Mouse (Mus musculus): ENCODE results near the gene Nup98.

The Nup98 gene

GRCm38 (mm10) chr7:102209756-102210721 lies at the start of gene Nup98, which contains the start of gene Pgap2:
Gene Nup98 (minus strand): TSS chr7:102210176.
Gene Pgap2 (plus strand): TSS chr7:102210208.
- DNase-seq = peak; percentile 99 to 100

GRCm38 (mm10) chr7:102258753-102259152 lies 48.8 kb upstream of the Nup98 start:
- DNase-seq = no peak

- DNase-seq = peak; percentile 79 to 90
Measured at GRCm38 (mm10) chr7:102258189-102258588, 48.2 kb upstream of the Nup98 start.

GRCm38 (mm10) chr7:102256636-102257035 lies 46.7 kb upstream of the Nup98 start:
- DNase-seq = no peak

GRCm38 (mm10) chr7:102255954-102256353 lies 46.0 kb upstream of the Nup98 start, which contains the start of gene Rhog:
Gene Rhog (minus strand): TSS chr7:102256054.
- DNase-seq = no peak

- no peak for DNase-seq
Measured at GRCm38 (mm10) chr7:102253631-102254030, 43.7 kb upstream of the Nup98 start.

- peak; percentile 93 to 95 for DNase-seq
Measured at GRCm38 (mm10) chr7:102250631-102251214, 40.7 kb upstream of the Nup98 start.

- DNase-seq = peak; percentile 80 to 85
Measured at GRCm38 (mm10) chr7:102249896-102250630, 40.1 kb upstream of the Nup98 start.

- no peak for DNase-seq
Measured at GRCm38 (mm10) chr7:102249531-102249895, 39.5 kb upstream of the Nup98 start.

- DNase-seq = no peak
Measured at GRCm38 (mm10) chr7:102248691-102249404, 38.9 kb upstream of the Nup98 start.

GRCm38 (mm10) chr7:102246956-102247797 lies 37.2 kb upstream of the Nup98 start:
- no peak for DNase-seq

- DNase-seq = no peak
Measured at GRCm38 (mm10) chr7:102246265-102246664, 36.3 kb upstream of the Nup98 start.

- peak in 1 of 2 experiments; percentile 52 for DNase-seq
Measured at GRCm38 (mm10) chr7:102245775-102246174, 35.8 kb upstream of the Nup98 start.

GRCm38 (mm10) chr7:102244782-102245535 lies 35.0 kb upstream of the Nup98 start:
- no peak for DNase-seq

- no peak for DNase-seq
Measured at GRCm38 (mm10) chr7:102243870-102244269, 33.9 kb upstream of the Nup98 start.

GRCm38 (mm10) chr7:102242917-102243316 lies 32.9 kb upstream of the Nup98 start:
- DNase-seq = no peak

- DNase-seq = no peak
Measured at GRCm38 (mm10) chr7:102242371-102242770, 32.4 kb upstream of the Nup98 start.

GRCm38 (mm10) chr7:102239591-102239990 lies 29.6 kb upstream of the Nup98 start:
- DNase-seq = no peak

- DNase-seq = no peak
Measured at GRCm38 (mm10) chr7:102238686-102239286, 28.8 kb upstream of the Nup98 start.

GRCm38 (mm10) chr7:102233059-102233458 lies 23.1 kb upstream of the Nup98 start:
- no peak for DNase-seq
